Mouse (Mus musculus) small intestine, adult 2 months (tissue): Measurements from ENCODE around the gene Ankrd11. TPM values are rescaled to one million over a fixed set of nuclear protein-coding genes. Genes with fewer than 3 reads are reported as not detected.

Source experiments
- H3K27ac ChIP-seq: fragments of 200-500 bp; 2 replicates; pipeline ENCODE4 v1.5.1; 2012; ENCODE audit warnings: low read depth, low read length, control low read depth, inconsistent platforms; ENCODE audit not compliant: insufficient read depth
- H3K27me3 ChIP-seq: fragments of 200-500 bp; 2 replicates; pipeline ENCODE4 v1.6.1; 2012; ENCODE audit warnings: mild to moderate bottlenecking, moderate library complexity, low read length, inconsistent platforms; ENCODE audit not compliant: control insufficient read depth, insufficient read depth
- H3K36me3 ChIP-seq: fragments of 200-500 bp; 2 replicates; pipeline ENCODE4 v1.6.1; 2012; ENCODE audit warnings: mild to moderate bottlenecking, low read length, control low read depth, inconsistent platforms; ENCODE audit not compliant: control insufficient read depth, insufficient read depth
- H3K4me1 ChIP-seq: fragments of 200-500 bp; 2 replicates; pipeline ENCODE4 v1.6.1; 2012; ENCODE audit warnings: low read length, inconsistent platforms, mixed read lengths; ENCODE audit not compliant: control insufficient read depth, insufficient read depth, insufficient read length
- H3K4me3 ChIP-seq: fragments of 200-500 bp; 2 replicates; pipeline ENCODE4 v1.5.1; 2012; ENCODE audit warnings: low read depth, mild to moderate bottlenecking, control low read depth, inconsistent platforms, low read length, moderate library complexity
- CTCF ChIP-seq: fragments of 200-500 bp; IDR thresholded peaks from 2 replicates; pipeline ENCODE4 v1.5.1; 2012; ENCODE audit warnings: low read depth, mild to moderate bottlenecking, control low read depth, inconsistent platforms, low read length, moderate library complexity, mixed read lengths; ENCODE audit not compliant: insufficient replicate concordance, insufficient read length; ENCODE audit errors: extremely low read depth
- POLR2A ChIP-seq: fragments of 200-500 bp; IDR thresholded peaks from 2 replicates; pipeline ENCODE4 v1.6.1; 2012; ENCODE audit warnings: low read depth, mild to moderate bottlenecking, control low read depth, inconsistent platforms, low read length, moderate library complexity
- WGBS: fragments of 180-500 bp; shearing (Covaris S2); methylation state at CpG from one replicate; pipeline ENCODE4 v1.1.7; 2018; 5-methylcytosine and 5-hydroxymethylcytosine counted together
- polyA plus RNA-seq: library from polyadenylated mRNA; depleted of rRNA; stranded (reverse); fragments of >200 nt; gene quantifications from 2 replicates; pipeline ENCODE4 v1.2.3, GENCODE M21; 2012

The Ankrd11 gene
- polyA plus RNA-seq, 1 experiment = 79.9 TPM

GRCm38 (mm10) chr8:122932561-122932959 is 109.5 kb downstream of the Ankrd11 start:
- Histone ChIP-seq H3K36me3 (peaks cover 4% of the 10 kb centered on the region), H3K27ac (no peak overlapping the region; the same call in 1 of the 2 replicates), H3K27me3 (no peaks in the 10 kb centered on the region), H3K4me3 (no peak overlapping the region), H3K4me1 (peaks cover 16% of the 10 kb centered on the region; the same call in 1 of the 2 replicates)
- WGBS = 55% methylated on average over 2 of the region's 2 CpGs
- no peak for TF ChIP-seq CTCF
- no peak for TF ChIP-seq POLR2A

GRCm38 (mm10) chr8:122931834-122932560 is 110.1 kb downstream of the Ankrd11 start:
- H3K4me3 ChIP-seq = no peak overlapping the region
- H3K27me3 ChIP-seq = no peaks in the 10 kb centered on the region
- TF ChIP-seq CTCF (no peak), POLR2A (no peak)
- no peak overlapping the region; the same call in 1 of the 2 replicates for H3K27ac ChIP-seq
- WGBS = 75% methylated on average over 3 of the region's 3 CpGs
- peaks cover 16% of the 10 kb centered on the region; the same call in 1 of the 2 replicates for H3K4me1 ChIP-seq
- peaks cover 7% of the 10 kb centered on the region for H3K36me3 ChIP-seq

- Histone ChIP-seq H3K27me3 (no peaks in the 10 kb centered on the region), H3K4me1 (peaks cover 26% of the 10 kb centered on the region), H3K4me3 (no peak overlapping the region), H3K36me3 (peaks cover 7% of the 10 kb centered on the region), H3K27ac (no peak overlapping the region)
- WGBS = 66% methylated on average over 7 of the region's 7 CpGs
- TF ChIP-seq POLR2A = no peak
- no peak for TF ChIP-seq CTCF
Measured at GRCm38 (mm10) chr8:122928631-122929224, 113.3 kb downstream of the Ankrd11 start.

- no peak for TF ChIP-seq CTCF
- TF ChIP-seq POLR2A = no peak
- Histone ChIP-seq H3K4me3 (no peak overlapping the region), H3K27me3 (no peaks in the 10 kb centered on the region), H3K4me1 (peaks cover 23% of the 10 kb centered on the region), H3K36me3 (peaks cover 7% of the 10 kb centered on the region), H3K27ac (no peak overlapping the region)
- WGBS = 71% methylated on average over 3 of the region's 3 CpGs
Measured at GRCm38 (mm10) chr8:122927841-122928240, 114.2 kb downstream of the Ankrd11 start.

GRCm38 (mm10) chr8:122926782-122927181 is 115.3 kb downstream of the Ankrd11 start:
- TF ChIP-seq CTCF (0 out of 2 replicates have a peak, but pooled peaks have one; percentile 30), POLR2A (no peak)
- Histone ChIP-seq H3K27me3 (no peaks in the 10 kb centered on the region), H3K4me3 (no peak overlapping the region), H3K27ac (no peak overlapping the region), H3K4me1 (peaks cover 18% of the 10 kb centered on the region), H3K36me3 (peaks cover 7% of the 10 kb centered on the region)
- 84% methylated on average over 7 of the region's 7 CpGs for WGBS

- TF ChIP-seq POLR2A (no peak), CTCF (no peak)
- Histone ChIP-seq H3K27ac (no peak overlapping the region), H3K27me3 (no peaks in the 10 kb centered on the region), H3K4me3 (no peak overlapping the region), H3K4me1 (peaks cover 18% of the 10 kb centered on the region), H3K36me3 (peaks cover 7% of the 10 kb centered on the region)
- 69% methylated on average over 8 of the region's 8 CpGs for WGBS
Measured at GRCm38 (mm10) chr8:122925939-122926722, 115.9 kb downstream of the Ankrd11 start.
